Mouse (Mus musculus) embryonic facial prominence, embryonic 15.5 days (tissue): ENCODE measurements around the gene Ghrhr. TPM values are rescaled to one million over a fixed set of nuclear protein-coding genes. Genes with fewer than 3 reads are reported as not detected.

Experiments used
- ATAC-seq: fragments of 200-750 bp; cut with Nextera tagmentation; 2 replicates; pipeline ENCODE4 v1.8.0; 2017; ENCODE audit warnings: low read depth, moderate TSS enrichment; ENCODE audit not compliant: insufficient number of reproducible peaks, low FRiP score, low TSS enrichment
- H3K27ac ChIP-seq: fragments of 300-500 bp; sonication (generic); replicated peaks from 2 replicates; pipeline ENCODE4 v1.5.1; 2015; ENCODE audit warnings: mild to moderate bottlenecking, inconsistent platforms
- H3K27me3 ChIP-seq: fragments of 300-500 bp; sonication (generic); 2 replicates; pipeline ENCODE4 v1.6.1; 2015; ENCODE audit warnings: inconsistent platforms
- H3K36me3 ChIP-seq: fragments of 300-500 bp; sonication (generic); 2 replicates; pipeline ENCODE4 v1.6.1; 2015; ENCODE audit warnings: mild to moderate bottlenecking, inconsistent platforms
- H3K4me1 ChIP-seq: fragments of 300-500 bp; sonication (generic); 2 replicates; pipeline ENCODE4 v1.6.1; 2015; ENCODE audit warnings: inconsistent platforms
- H3K4me2 ChIP-seq: fragments of 300-500 bp; sonication (generic); replicated peaks from 2 replicates; pipeline ENCODE4 v1.6.1; 2015; ENCODE audit warnings: mild to moderate bottlenecking, inconsistent platforms
- H3K4me3 ChIP-seq: fragments of 300-500 bp; sonication (generic); replicated peaks from 2 replicates; pipeline ENCODE4 v1.5.1; 2015; ENCODE audit warnings: mild to moderate bottlenecking, inconsistent platforms
- H3K9ac ChIP-seq: fragments of 300-500 bp; sonication (generic); 2 replicates; pipeline ENCODE4 v1.6.1; 2015; ENCODE audit warnings: inconsistent platforms
- H3K9me3 ChIP-seq: fragments of 300-500 bp; sonication (generic); replicated peaks from 2 replicates; pipeline ENCODE4 v1.6.1; 2016; ENCODE audit warnings: inconsistent platforms
- WGBS: fragments of 180-500 bp; shearing (Covaris S2); methylation state at CpG from one replicate; pipeline ENCODE4 v1.1.7; 2015; 5-methylcytosine and 5-hydroxymethylcytosine counted together
- polyA plus RNA-seq: library from polyadenylated mRNA; unstranded; fragments of >200 nt; fragmentation: Nextera tagmentation; extraction: Ambion mirVana; gene quantifications from 2 replicates; pipeline ENCODE4 v1.2.1, GENCODE M21; 2015

The Ghrhr gene
- polyA plus RNA-seq, 1 experiment from 2014 or later, result not detected

DNA sequence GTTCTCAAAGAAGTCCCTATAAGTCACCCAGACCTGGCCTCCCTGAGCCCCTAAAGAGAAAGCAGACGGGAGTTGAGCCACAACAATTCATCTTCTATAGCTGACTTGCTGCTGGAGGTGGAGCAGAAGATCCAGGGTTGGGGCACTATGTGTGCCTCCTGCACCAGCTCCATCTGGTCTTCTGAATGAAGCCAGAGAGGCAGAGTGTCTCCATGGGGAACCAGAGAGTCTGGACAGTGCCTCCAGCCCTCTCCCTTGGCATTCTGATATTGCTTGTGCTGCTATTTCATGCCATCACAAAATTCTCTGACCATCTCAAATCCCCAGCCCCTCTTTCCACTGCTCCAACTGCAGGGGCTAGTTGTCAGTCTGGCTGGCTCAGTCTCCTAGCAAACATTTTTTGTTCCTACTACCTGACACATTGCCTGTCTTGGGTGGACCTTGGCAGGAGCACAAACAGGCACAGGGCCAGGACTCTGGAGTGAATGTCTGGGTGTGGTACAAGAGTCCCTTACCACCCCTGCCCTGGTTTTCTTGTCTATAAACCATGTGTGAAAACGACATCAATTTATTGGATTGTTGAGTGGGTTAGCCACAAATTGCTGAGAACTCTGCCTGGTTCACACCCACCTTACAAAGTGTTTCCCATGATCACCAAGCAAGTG, 42.8 kb downstream of the Ghrhr start:
- H3K36me3 ChIP-seq, result no peaks in the 10 kb centered on the region
- no peaks in the 10 kb centered on the region for H3K4me1 ChIP-seq
- no peak overlapping the region for H3K4me3 ChIP-seq
- H3K27ac ChIP-seq, result no peak overlapping the region
- H3K9ac ChIP-seq, result no peak overlapping the region
- no peak for ATAC-seq
- WGBS, result 50% methylated on average over 2 of the region's 2 CpGs
- no peaks in the 10 kb centered on the region for H3K27me3 ChIP-seq
- no peaks in the 10 kb centered on the region for H3K9me3 ChIP-seq
- no peak overlapping the region for H3K4me2 ChIP-seq

DNA sequence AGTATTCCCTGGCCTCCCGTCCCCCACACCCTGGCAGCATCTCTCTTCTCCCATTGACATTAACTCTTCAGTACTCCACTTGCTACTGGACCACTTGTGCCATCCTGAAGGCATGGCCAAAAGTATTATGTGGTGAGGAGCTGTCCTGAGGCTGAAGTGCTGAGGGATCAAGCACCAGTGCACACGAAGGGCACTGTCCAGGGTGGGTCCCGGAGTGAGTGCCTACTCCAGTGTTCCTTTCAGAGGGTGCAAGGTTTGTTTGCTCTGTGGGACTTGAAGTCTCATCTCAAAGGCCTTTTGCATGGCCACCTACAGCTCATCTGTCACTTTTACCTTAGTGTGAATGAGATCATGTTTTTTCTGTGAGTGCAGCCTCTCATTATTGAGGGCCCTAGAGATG, 44.3 kb downstream of the Ghrhr start:
- Histone ChIP-seq H3K36me3 (no peaks in the 10 kb centered on the region), H3K27me3 (no peaks in the 10 kb centered on the region), H3K9ac (no peak overlapping the region), H3K4me1 (no peaks in the 10 kb centered on the region), H3K4me3 (no peak overlapping the region), H3K4me2 (no peak overlapping the region), H3K27ac (no peak overlapping the region), H3K9me3 (no peaks in the 10 kb centered on the region)
- WGBS, result 62% methylated on average over 3 of the region's 3 CpGs
- ATAC-seq, result no peak

DNA sequence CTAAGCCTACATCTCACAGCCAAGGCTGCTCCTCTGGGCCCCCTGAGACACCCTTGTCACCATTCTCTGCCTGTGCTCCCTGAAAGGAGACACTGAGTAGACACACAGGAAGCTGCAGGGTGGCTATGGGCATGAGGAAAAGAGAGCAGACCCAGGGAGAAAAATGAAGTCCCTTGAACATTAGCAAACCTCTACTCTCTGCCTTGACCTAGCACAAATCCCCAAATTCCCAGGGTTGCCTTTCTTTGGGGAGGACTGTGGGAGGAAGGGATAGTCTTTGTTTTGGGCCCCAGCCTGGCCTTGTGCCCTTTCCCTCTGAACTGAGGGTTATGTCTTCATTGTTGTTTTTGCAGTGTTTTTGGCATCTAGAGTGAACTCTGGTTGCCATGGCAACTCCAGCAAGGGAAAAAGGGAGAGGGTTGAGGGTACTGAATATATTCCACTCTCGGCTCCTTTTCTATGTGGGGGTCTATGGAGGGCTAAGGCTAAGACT, 44.8 kb downstream of the Ghrhr start:
- ATAC-seq, result no peak
- Histone ChIP-seq H3K27ac (no peak overlapping the region), H3K4me2 (no peak overlapping the region), H3K36me3 (no peaks in the 10 kb centered on the region), H3K27me3 (no peaks in the 10 kb centered on the region), H3K4me3 (no peak overlapping the region), H3K4me1 (no peaks in the 10 kb centered on the region), H3K9ac (no peak overlapping the region), H3K9me3 (no peaks in the 10 kb centered on the region)
- 41% methylated on average over 1 of the region's 1 CpGs for WGBS

DNA sequence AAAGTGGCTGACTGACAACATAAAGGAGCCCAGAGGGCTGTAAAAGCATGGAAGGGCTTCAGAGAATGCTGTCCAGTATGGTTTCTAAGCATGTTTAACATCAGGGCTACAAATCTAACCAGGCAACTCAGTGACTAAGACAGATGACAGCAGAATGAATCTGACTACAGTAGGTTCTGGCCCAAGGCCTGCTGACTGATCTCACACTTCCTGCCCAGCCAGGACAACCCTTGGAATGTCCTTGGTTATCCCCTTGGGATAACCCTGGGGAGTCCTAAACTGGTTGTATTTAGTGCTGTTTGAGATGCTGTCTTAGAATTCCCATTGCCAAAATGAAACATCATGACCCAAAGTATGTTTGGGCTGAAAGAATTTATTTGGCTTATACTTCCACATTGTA, 56.0 kb downstream of the Ghrhr start:
- no peak overlapping the region for H3K4me2 ChIP-seq
- H3K9me3 ChIP-seq, result no peaks in the 10 kb centered on the region
- H3K27ac ChIP-seq, result no peak overlapping the region
- no peaks in the 10 kb centered on the region for H3K36me3 ChIP-seq
- H3K4me3 ChIP-seq, result no peak overlapping the region
- no peak for ATAC-seq
- peaks cover 17% of the 10 kb centered on the region for H3K4me1 ChIP-seq
- H3K27me3 ChIP-seq, result no peaks in the 10 kb centered on the region; the same call in 1 of the 2 replicates
- no peak overlapping the region for H3K9ac ChIP-seq

DNA sequence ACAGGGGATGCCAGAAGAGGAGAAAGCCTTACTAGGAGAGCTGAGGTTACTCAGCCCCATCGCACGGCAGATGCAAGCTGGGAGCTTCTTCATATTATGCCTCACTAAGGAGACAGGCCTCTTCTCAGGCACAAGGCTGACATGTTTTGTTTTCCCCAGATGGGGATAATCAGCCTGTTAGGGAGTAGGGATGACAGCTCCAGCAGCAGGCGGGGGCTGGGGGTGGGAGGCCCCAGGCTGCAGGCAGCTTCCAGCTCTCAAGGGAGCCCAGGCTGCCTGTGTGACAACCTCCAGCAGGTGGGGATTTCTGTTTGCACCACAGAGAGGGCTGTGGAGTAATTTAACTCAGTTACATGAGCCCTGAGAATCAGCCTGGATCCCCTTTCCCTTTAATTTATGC, 58.3 kb downstream of the Ghrhr start:
- Histone ChIP-seq H3K9me3 (no peaks in the 10 kb centered on the region), H3K4me3 (no peak overlapping the region), H3K36me3 (no peaks in the 10 kb centered on the region), H3K27me3 (no peaks in the 10 kb centered on the region; the same call in 1 of the 2 replicates), H3K27ac (no peak overlapping the region), H3K4me1 (peaks cover 17% of the 10 kb centered on the region), H3K9ac (no peak overlapping the region), H3K4me2 (no peak overlapping the region)
- peak; percentile 76 for ATAC-seq
- WGBS, result 11% methylated on average over 3 of the region's 3 CpGs

DNA sequence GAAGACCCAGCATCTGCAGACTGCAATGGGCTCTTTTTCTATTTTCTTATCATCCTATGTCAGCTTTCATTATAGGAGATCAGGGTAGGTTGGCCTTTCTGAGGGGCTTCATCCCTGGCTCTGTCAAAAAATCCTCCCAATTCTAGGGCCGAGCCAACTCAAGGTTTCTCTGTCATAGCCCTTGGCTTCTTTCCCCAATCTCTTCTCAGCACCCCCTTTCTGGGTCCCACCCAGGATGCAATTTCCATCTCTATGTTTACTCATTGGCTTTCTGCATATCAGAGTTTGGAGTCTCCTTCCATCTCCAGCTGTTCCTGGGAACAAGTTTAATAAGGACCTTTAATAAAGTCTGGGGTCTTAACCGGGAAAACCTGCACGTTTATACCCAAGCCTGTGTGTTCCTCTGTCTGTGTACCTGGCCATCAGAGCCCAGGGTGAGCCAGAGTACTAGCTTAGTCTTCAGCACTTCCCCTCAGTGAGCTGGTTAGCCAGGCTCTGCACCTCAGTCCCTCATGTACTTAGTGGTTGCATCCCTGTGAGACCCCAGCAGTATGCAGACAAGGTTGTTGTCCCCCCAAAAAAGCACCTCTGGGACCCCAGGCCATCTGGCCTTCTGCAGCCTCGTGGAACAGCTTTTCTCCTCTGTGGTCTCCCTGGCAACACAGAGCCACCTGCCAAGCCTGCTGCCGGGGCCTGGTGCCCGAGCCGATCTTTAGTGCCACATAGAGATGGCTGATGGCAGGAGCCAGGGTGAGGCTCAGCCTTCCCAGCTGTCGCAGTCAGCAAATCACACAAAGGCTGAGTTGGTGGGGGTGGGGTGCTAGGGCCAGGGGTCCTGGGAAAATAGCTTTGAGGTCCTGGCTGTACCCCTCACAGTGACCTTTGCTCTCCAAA, 59.4 kb downstream of the Ghrhr start:
- no peak overlapping the region for H3K9ac ChIP-seq
- no peak overlapping the region for H3K27ac ChIP-seq
- no peak overlapping the region for H3K4me3 ChIP-seq
- H3K4me1 ChIP-seq, result peaks cover 17% of the 10 kb centered on the region
- no peaks in the 10 kb centered on the region for H3K36me3 ChIP-seq
- no peaks in the 10 kb centered on the region for H3K9me3 ChIP-seq
- H3K27me3 ChIP-seq, result no peaks in the 10 kb centered on the region; the same call in 1 of the 2 replicates
- no peak for ATAC-seq
- no peak overlapping the region for H3K4me2 ChIP-seq
- WGBS, result 68% methylated on average over 8 of the region's 8 CpGs

DNA sequence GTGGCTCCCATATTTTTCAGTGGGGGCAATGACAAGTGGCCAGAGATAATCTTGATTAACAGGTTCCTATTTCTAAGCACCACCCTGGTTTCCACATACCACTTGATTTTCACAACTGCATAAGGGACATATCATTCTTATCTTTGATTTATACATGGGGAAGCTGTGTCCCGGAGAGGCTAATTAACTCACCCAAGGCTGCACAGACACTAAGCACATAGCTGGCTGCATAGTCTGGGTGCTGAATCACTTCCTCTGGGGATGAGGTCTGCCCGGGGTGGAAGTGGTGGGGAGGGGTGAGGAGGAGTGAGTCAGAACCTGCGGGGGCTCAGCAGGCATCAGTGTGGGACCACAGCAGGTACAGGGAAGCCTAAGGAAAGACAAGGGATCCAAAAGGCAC, 61.8 kb downstream of the Ghrhr start:
- peaks cover 17% of the 10 kb centered on the region for H3K4me1 ChIP-seq
- no peak overlapping the region for H3K4me2 ChIP-seq
- no peak overlapping the region for H3K27ac ChIP-seq
- no peak overlapping the region for H3K4me3 ChIP-seq
- 45% methylated on average over 3 of the region's 3 CpGs for WGBS
- no peaks in the 10 kb centered on the region for H3K9me3 ChIP-seq
- no peaks in the 10 kb centered on the region; the same call in 1 of the 2 replicates for H3K27me3 ChIP-seq
- ATAC-seq, result no peak
- H3K36me3 ChIP-seq, result no peaks in the 10 kb centered on the region
- H3K9ac ChIP-seq, result no peak overlapping the region

Other genes starting within 250 kb of the Ghrhr start
- gene Crhr2, start 243.3 kb upstream of the Ghrhr start, polyA plus RNA-seq, result 0.34 and 0.40 TPM in 2 replicates
- 5.2 and 9.8 TPM in 2 replicates for gene Inmt, start 201.3 kb upstream of the Ghrhr start, polyA plus RNA-seq
- gene Mindy4, start 172.9 kb upstream of the Ghrhr start, polyA plus RNA-seq, result 16.5 and 21.4 TPM in 2 replicates
- gene Aqp1, start 39.9 kb upstream of the Ghrhr start, polyA plus RNA-seq, result 118 and 123 TPM in 2 replicates
- 2.3 TPM in 2 replicates for gene Adcyap1r1, start 75.7 kb downstream of the Ghrhr start, polyA plus RNA-seq